Mouse (Mus musculus): ENCODE data around the gene 1700056E22Rik. TPM values are rescaled to one million over a fixed set of nuclear protein-coding genes. Genes with fewer than 3 reads are reported as not detected.

1700056E22Rik gene
- polyA plus RNA-seq, 1 experiment, result 1.5 TPM

DNA sequence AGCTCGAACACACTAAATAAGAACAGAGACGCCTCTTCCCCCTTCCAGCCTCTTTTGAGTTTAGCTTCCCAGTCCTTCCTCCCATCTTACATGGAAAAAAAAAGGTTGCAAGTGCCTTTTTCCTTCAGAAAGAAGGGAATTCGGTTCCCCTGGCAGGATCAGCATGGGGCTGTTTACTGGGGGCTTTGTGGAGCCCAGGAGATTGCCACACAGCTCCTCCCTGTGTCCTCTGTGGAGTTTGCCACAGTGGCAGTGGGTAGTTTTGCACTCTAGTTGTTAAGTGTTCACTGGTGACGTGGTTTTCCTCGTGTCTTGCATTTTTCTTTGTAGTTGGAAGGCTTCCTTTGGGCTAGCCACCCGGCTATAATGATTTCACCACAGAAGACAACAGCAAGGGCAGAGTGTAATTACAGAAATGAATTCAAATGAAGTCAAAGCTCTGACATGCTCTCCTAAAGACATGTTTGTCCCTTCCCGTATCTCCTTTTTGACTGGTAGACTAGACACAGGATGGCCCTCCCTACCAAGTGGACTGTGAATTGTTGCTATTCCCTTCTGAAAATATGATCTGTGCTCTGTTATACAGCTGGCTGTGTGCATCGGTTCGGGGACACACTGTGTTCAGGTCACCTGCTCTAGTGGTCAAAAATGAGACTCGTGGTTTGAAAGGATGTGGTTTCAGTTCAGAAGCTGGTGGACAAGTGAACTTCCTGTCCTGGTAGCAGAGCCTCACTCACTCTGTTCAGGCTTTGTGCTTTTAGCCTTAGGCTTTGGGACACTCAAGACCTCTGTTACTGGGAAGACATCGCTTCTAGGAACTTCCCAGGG is 32.6 kb upstream of the 1700056E22Rik start:
- Histone ChIP-seq H3K4me3 (replicated peaks) (no peak overlapping the region), H3K27me3 (ENCODE audit: control insufficient read depth) (no peaks in the 10 kb centered on the region), H3K9me3 (ENCODE audit: control insufficient read depth, low read length) (no peaks in the 10 kb centered on the region), H3K36me3 (ENCODE audit: control insufficient read depth) (no peaks in the 10 kb centered on the region; the same call in 1 of the 2 replicates), H3K4me1 (ENCODE audit: control insufficient read depth) (no peaks in the 10 kb centered on the region)
- no peak for TF ChIP-seq GATA1 (IDR thresholded peaks at IDR 0.05; ENCODE audit: low read length)
- no peak for TF ChIP-seq TAL1 (IDR thresholded peaks at IDR 0.05; ENCODE audit: low read length)

DNA sequence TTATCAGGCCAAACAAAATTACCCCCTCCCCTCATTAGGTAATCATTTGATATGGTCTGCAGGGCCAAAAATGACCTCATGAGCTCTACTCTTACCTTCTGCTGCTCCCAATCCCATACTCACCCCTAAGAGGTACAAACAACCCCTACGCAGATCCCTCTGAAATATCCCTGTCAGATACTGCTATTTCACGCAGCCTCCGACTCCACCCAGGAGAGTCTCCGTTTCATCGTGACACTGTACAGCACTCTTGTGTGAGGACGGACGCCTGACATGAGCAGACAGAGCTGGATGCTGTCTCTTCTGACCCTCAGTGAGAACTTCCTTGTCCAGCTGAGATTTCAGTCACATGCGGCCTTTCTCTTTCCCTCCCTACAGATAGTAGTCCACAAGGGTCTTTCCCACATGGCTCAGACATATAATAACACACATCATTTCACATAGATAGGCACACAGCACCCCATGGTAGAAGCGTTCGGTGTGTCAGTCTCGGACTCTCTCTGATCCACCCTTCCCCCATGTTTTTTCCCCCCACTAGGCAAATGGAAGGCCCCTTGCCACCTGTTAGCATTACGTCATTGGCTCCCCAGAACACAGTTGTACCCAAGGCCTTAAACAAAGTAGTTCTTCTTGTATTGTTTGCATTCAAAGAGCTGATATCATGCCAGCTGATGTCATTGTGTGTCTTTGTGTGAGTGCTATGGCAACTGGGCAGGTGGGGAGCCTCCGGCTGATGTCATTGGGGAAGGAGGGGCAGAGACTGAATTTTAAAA is 31.7 kb upstream of the 1700056E22Rik start:
- Histone ChIP-seq H3K27me3 (ENCODE audit: control insufficient read depth) (no peaks in the 10 kb centered on the region), H3K36me3 (ENCODE audit: control insufficient read depth) (no peaks in the 10 kb centered on the region; the same call in 1 of the 2 replicates), H3K4me1 (ENCODE audit: control insufficient read depth) (no peaks in the 10 kb centered on the region), H3K9me3 (ENCODE audit: control insufficient read depth, low read length) (no peaks in the 10 kb centered on the region), H3K4me3 (replicated peaks) (no peak overlapping the region)
- no peak for TF ChIP-seq TAL1 (IDR thresholded peaks at IDR 0.05; ENCODE audit: low read length)
- TF ChIP-seq GATA1 (IDR thresholded peaks at IDR 0.05; ENCODE audit: low read length), result no peak

DNA sequence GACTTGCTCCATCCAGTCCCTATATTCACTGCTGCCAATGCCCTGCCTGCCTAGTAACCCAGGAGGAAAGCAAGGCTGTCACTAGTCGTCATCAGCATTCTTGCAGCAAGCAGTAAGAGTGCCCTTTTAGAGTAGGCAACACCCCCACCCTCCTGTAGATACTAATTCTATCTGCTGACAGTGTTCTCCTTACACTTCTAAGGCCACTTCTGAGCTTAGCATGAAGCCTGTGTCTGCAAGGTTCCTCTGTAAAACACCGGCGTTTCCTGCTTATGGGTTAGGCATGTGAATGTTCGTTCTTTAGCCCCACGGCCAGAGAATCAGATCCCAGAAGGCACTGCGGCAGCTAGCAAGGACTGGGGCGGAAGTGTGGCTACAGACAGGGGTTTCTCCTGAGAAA is 30.2 kb upstream of the 1700056E22Rik start:
- Histone ChIP-seq H3K9me3 (ENCODE audit: control insufficient read depth, low read length) (no peaks in the 10 kb centered on the region), H3K4me3 (replicated peaks) (no peak overlapping the region), H3K27me3 (ENCODE audit: control insufficient read depth) (no peaks in the 10 kb centered on the region), H3K4me1 (ENCODE audit: control insufficient read depth) (no peaks in the 10 kb centered on the region), H3K36me3 (ENCODE audit: control insufficient read depth) (no peaks in the 10 kb centered on the region; the same call in 1 of the 2 replicates)
- TF ChIP-seq TAL1 (IDR thresholded peaks at IDR 0.05; ENCODE audit: low read length), result no peak
- no peak for TF ChIP-seq GATA1 (IDR thresholded peaks at IDR 0.05; ENCODE audit: low read length)

DNA sequence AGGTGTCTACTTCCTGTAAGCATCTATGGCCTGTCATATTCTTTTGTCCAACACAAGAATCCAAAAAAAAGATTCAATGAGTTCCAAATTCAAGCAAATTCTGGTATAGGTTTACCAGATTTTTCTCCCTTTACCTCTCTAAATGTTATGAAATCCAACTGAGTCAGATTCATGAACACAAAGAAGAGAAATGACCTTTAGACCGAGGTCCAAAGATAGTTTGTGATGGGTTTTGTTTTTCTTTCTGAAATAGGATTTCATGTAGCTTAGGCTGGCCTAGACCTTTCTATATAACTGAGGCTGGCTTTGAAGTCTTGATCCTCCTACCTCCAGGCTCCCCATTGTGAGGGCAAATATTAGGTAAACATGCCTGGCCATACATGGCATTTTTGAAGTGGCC is 27.8 kb upstream of the 1700056E22Rik start:
- no peaks in the 10 kb centered on the region for H3K36me3 ChIP-seq (ENCODE audit: control insufficient read depth)
- H3K4me1 ChIP-seq (ENCODE audit: control insufficient read depth), result no peaks in the 10 kb centered on the region

DNA sequence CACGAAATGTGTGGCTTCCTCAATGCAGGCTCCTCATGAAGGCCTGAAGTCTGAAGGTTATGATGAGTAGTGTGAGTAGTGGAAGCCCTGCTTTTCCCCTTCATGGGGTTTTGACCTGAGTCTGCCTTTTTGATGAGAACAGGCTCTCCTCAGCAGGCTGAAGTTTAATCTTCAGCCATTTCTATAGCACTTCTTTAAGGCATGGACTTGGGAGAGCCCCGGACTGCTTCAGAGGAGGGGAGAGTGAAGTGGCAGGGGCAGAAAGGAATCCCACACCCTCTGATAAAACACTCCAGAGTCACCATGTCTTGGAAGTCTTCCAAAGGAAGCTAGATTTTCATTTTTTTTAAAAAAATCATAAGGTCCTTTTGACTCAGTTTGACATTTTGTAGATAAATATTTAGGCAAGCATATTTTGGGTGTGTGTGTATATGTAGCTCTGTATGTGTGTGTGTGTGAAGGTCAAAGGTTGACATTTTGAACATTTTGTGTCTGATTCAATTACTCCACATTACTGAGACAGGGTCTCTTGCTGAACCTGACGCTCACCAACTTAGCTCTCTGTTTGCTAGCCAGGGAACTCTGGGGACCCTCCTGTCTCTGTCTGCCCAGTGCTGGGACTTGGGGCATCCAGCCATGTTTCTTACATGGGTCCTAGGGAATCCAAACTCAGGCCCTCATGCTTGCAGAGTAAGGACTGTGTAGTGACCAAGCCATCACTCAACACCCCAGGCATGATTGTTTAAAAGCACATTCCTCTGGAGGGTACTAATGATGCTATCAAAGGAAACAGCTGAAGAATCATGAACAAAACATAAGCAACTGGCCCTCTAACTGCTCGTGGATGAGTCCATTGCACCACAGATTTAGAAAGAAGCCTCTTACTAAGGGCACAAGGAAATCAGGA is 27.0 kb upstream of the 1700056E22Rik start:
- H3K27me3 ChIP-seq (ENCODE audit: control insufficient read depth), result no peaks in the 10 kb centered on the region
- H3K9me3 ChIP-seq (ENCODE audit: control insufficient read depth, low read length), result no peaks in the 10 kb centered on the region
- no peaks in the 10 kb centered on the region for H3K4me1 ChIP-seq (ENCODE audit: control insufficient read depth)
- TF ChIP-seq TAL1 (IDR thresholded peaks at IDR 0.05; ENCODE audit: low read length) (no peak), GATA1 (IDR thresholded peaks at IDR 0.05; ENCODE audit: low read length) (no peak)
- H3K4me3 ChIP-seq (replicated peaks), result no peak overlapping the region
- H3K36me3 ChIP-seq (ENCODE audit: control insufficient read depth), result no peaks in the 10 kb centered on the region

More for the DNA sequence above, 27.8 kb upstream of the 1700056E22Rik start:
- no peaks in the 10 kb centered on the region for H3K27me3 ChIP-seq (ENCODE audit: control insufficient read depth)
- no peak for TF ChIP-seq TAL1 (IDR thresholded peaks at IDR 0.05; ENCODE audit: low read length)
- TF ChIP-seq GATA1 (IDR thresholded peaks at IDR 0.05; ENCODE audit: low read length), result no peak
- H3K4me3 ChIP-seq (replicated peaks), result no peak overlapping the region
- no peaks in the 10 kb centered on the region for H3K9me3 ChIP-seq (ENCODE audit: control insufficient read depth, low read length)

DNA sequence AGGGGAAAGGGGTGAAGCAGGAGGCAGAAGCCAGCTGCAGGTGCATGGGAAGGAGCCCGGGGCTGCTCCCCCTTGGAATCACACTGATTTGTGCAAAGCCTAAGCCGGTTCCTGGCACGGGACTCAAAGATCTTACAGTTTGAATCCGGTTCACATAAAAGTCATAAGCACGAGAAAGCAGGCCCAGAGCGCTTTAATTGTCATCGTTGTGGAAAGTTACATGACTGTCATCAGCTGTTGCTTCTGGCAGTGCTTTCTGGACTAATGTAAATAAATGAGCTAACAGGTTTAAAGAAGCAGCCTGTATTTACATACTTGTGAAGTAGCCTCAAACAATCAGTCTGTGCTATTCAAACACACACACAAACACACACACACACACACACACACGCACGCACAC is 26.3 kb upstream of the 1700056E22Rik start:
- no peaks in the 10 kb centered on the region for H3K27me3 ChIP-seq (ENCODE audit: control insufficient read depth)
- no peaks in the 10 kb centered on the region for H3K9me3 ChIP-seq (ENCODE audit: control insufficient read depth, low read length)
- no peaks in the 10 kb centered on the region for H3K36me3 ChIP-seq (ENCODE audit: control insufficient read depth)
- no peaks in the 10 kb centered on the region for H3K4me1 ChIP-seq (ENCODE audit: control insufficient read depth)
- no peak overlapping the region for H3K4me3 ChIP-seq (replicated peaks)
- TF ChIP-seq TAL1 (IDR thresholded peaks at IDR 0.05; ENCODE audit: low read length) (no peak), GATA1 (IDR thresholded peaks at IDR 0.05; ENCODE audit: low read length) (no peak)

GRCm38 (mm10) chr1:184059814-184060213 is 25.7 kb upstream of the 1700056E22Rik start:
- H3K36me3 ChIP-seq (ENCODE audit: control insufficient read depth), result no peaks in the 10 kb centered on the region
- H3K4me3 ChIP-seq (replicated peaks), result no peak overlapping the region
- H3K4me1 ChIP-seq (ENCODE audit: control insufficient read depth), result no peaks in the 10 kb centered on the region

DNA sequence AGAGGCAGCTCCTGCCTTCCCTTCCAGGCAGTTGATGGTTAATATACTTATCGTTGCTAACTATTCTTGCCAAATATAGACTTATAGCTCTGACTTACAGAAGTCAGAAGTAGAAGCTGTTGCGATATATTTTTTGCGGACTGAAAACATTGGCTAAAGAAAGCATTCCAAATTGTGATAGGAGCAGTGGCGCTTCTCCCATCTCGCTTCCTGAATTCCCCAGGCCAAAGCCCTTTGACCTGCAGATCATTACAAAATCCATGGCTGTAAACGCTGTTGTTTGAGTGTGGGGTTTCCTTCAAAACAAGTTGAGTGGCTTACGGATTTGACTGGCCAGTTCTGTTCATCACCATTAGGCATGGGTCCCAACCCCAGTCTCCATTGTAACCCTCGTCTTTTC is 24.1 kb upstream of the 1700056E22Rik start:
- Histone ChIP-seq H3K9me3 (ENCODE audit: control insufficient read depth, low read length) (no peaks in the 10 kb centered on the region), H3K4me1 (ENCODE audit: control insufficient read depth) (no peaks in the 10 kb centered on the region), H3K4me3 (replicated peaks) (no peak overlapping the region), H3K36me3 (ENCODE audit: control insufficient read depth) (no peaks in the 10 kb centered on the region), H3K27me3 (ENCODE audit: control insufficient read depth) (no peaks in the 10 kb centered on the region)
- TF ChIP-seq TAL1 (IDR thresholded peaks at IDR 0.05; ENCODE audit: low read length) (no peak), GATA1 (IDR thresholded peaks at IDR 0.05; ENCODE audit: low read length) (no peak)

More at GRCm38 (mm10) chr1:184059814-184060213, 25.7 kb upstream of the 1700056E22Rik start:
- no peaks in the 10 kb centered on the region for H3K27me3 ChIP-seq (ENCODE audit: control insufficient read depth)
- no peaks in the 10 kb centered on the region for H3K9me3 ChIP-seq (ENCODE audit: control insufficient read depth, low read length)
- TF ChIP-seq GATA1 (IDR thresholded peaks at IDR 0.05; ENCODE audit: low read length) (no peak), TAL1 (IDR thresholded peaks at IDR 0.05; ENCODE audit: low read length) (no peak)

All from erythroblast, embryonic 14.5 days (primary cell).